Mouse (Mus musculus): ENCODE measurements around the gene Iffo1.

Iffo1 gene

DNA sequence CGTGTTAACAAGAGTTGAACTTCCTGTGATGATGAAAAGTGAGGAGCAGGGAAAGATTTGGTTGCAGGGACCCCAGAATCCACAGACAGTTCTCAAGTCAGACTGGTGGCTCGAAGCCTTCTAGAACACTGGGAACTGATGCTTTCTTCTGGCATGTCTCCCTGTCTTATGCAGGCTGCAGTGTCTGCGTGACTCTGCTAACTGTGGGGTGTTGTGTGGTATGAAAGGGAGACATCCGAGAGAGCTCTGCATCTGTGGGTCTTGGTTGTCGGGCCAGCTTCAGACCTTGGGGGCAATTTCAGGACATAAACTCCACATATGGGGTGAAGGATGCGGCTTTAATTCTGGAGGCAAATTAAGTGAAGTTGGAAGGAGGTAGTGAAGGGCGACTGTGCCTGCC is 1.1 kb downstream of the Iffo1 start:
- TF ChIP-seq NANOG (IDR thresholded peaks at IDR 0.05; ENCODE audit: borderline replicate concordance, low read length), result no peak
- peaks cover 87% of the 10 kb centered on the region for H3K4me1 ChIP-seq (replicated peaks; ENCODE audit: low read depth, low read length)
- peaks cover 75% of the 10 kb centered on the region for H3K36me3 ChIP-seq (ENCODE audit: insufficient read depth, low read length)

GRCm38 (mm10) chr6:125146797-125147196 is 1.8 kb downstream of the Iffo1 start:
- Histone ChIP-seq H3K27me3 (ENCODE audit: insufficient read depth, low read length) (no peaks in the 10 kb centered on the region), H3K4me3 (replicated peaks; ENCODE audit: low read length) (peak overlapping the region; percentile 92), H3K4me1 (replicated peaks; ENCODE audit: low read depth, low read length) (peaks cover 87% of the 10 kb centered on the region), H3K36me3 (ENCODE audit: insufficient read depth, low read length) (peaks cover 73% of the 10 kb centered on the region), H3K9me3 (ENCODE audit: low read length) (no peaks in the 10 kb centered on the region)
- TF ChIP-seq POU5F1 (IDR thresholded peaks at IDR 0.05; ENCODE audit: borderline replicate concordance, low read length) (no peak), CTCF (conservative IDR thresholded peaks at IDR 0.05; ENCODE audit: low read length) (no peak), NANOG (IDR thresholded peaks at IDR 0.05; ENCODE audit: borderline replicate concordance, low read length) (no peak)

More for the DNA sequence above, 1.1 kb downstream of the Iffo1 start:
- Histone ChIP-seq H3K9me3 (ENCODE audit: low read length) (no peaks in the 10 kb centered on the region), H3K4me3 (replicated peaks; ENCODE audit: low read length) (peak overlapping the region; percentile 92), H3K27me3 (ENCODE audit: insufficient read depth, low read length) (no peaks in the 10 kb centered on the region)

DNA sequence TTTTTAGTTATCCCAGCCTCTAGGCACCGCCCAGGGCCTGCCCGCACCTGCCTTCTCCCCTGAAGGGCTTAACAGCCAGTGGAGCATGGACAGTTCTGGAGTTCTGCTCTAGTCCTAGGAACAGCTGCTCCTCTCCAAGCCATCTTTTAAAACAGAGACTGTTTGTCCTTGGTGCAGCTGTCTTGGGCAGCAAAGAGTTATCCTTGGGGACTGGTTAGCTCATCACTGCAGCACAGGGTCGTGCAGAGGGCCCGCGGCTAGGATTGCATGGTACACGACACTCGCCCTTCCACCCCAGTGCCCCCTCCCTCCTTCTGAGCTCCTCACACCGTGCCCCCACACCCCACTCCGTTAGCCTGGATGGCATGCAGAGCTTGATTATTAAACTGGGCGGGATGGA is 2.3 kb downstream of the Iffo1 start:
- Histone ChIP-seq H3K9me3 (ENCODE audit: low read length) (no peaks in the 10 kb centered on the region), H3K4me3 (replicated peaks; ENCODE audit: low read length) (peak overlapping the region; percentile 92; the same call in 1 of the 2 replicates)
- TF ChIP-seq CTCF (conservative IDR thresholded peaks at IDR 0.05; ENCODE audit: low read length) (no peak), NANOG (IDR thresholded peaks at IDR 0.05; ENCODE audit: borderline replicate concordance, low read length) (no peak), POU5F1 (IDR thresholded peaks at IDR 0.05; ENCODE audit: borderline replicate concordance, low read length) (no peak)

GRCm38 (mm10) chr6:125148251-125148925 is 3.3 kb downstream of the Iffo1 start:
- H3K36me3 ChIP-seq (ENCODE audit: insufficient read depth, low read length), result peaks cover 72% of the 10 kb centered on the region
- no peaks in the 10 kb centered on the region for H3K9me3 ChIP-seq (ENCODE audit: low read length)
- no peak for TF ChIP-seq CTCF (conservative IDR thresholded peaks at IDR 0.05; ENCODE audit: low read length)
- TF ChIP-seq NANOG (IDR thresholded peaks at IDR 0.05; ENCODE audit: borderline replicate concordance, low read length), result no peak
- no peak for TF ChIP-seq POU5F1 (IDR thresholded peaks at IDR 0.05; ENCODE audit: borderline replicate concordance, low read length)
- peaks cover 89% of the 10 kb centered on the region for H3K4me1 ChIP-seq (replicated peaks; ENCODE audit: low read depth, low read length)
- H3K27me3 ChIP-seq (ENCODE audit: insufficient read depth, low read length), result no peaks in the 10 kb centered on the region
- peak overlapping the region; percentile 59 for H3K4me3 ChIP-seq (replicated peaks; ENCODE audit: low read length)

More for the DNA sequence above, 2.3 kb downstream of the Iffo1 start:
- H3K36me3 ChIP-seq (ENCODE audit: insufficient read depth, low read length), result peaks cover 72% of the 10 kb centered on the region
- H3K27me3 ChIP-seq (ENCODE audit: insufficient read depth, low read length), result no peaks in the 10 kb centered on the region
- peaks cover 87% of the 10 kb centered on the region for H3K4me1 ChIP-seq (replicated peaks; ENCODE audit: low read depth, low read length)

DNA sequence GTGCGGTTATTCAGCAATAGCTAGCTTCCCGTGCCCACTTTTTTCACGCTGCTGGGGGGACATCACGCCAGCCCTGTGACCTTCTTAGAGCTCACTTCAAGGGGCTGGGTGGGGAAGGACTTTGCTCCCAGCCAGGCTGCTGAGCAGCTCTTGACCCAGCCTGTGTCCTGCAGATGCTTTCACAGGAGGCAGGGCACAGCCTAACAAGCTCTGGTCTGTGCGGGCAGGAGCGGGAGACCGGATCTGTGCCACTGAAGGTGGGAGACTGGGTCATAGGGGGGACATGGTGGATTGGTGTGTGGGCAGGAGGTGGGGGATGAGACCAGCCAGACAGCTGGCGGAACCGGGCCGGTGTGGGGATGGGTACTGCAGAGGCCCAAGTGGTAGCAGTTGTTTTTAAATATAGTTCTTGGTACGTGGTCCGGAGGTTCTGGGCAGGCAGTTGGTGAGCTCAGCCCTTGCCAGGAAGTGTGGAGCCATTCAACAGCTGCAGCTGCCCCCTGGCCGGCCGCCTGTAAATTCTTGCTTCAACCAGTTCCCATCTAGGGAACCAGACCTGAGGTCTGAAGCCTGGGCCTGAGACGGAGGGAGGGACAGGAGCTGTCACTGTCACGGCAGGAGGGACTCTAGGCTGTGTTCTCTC is 4.0 kb downstream of the Iffo1 start:
- peaks cover 83% of the 10 kb centered on the region for H3K4me1 ChIP-seq (replicated peaks; ENCODE audit: low read depth, low read length)
- TF ChIP-seq POU5F1 (IDR thresholded peaks at IDR 0.05; ENCODE audit: borderline replicate concordance, low read length) (no peak), CTCF (conservative IDR thresholded peaks at IDR 0.05; ENCODE audit: low read length) (no peak), NANOG (IDR thresholded peaks at IDR 0.05; ENCODE audit: borderline replicate concordance, low read length) (no peak)
- H3K36me3 ChIP-seq (ENCODE audit: insufficient read depth, low read length), result peaks cover 72% of the 10 kb centered on the region
- H3K4me3 ChIP-seq (replicated peaks; ENCODE audit: low read length), result peak overlapping the region; percentile 59
- no peaks in the 10 kb centered on the region for H3K27me3 ChIP-seq (ENCODE audit: insufficient read depth, low read length)
- H3K9me3 ChIP-seq (ENCODE audit: low read length), result no peaks in the 10 kb centered on the region

DNA sequence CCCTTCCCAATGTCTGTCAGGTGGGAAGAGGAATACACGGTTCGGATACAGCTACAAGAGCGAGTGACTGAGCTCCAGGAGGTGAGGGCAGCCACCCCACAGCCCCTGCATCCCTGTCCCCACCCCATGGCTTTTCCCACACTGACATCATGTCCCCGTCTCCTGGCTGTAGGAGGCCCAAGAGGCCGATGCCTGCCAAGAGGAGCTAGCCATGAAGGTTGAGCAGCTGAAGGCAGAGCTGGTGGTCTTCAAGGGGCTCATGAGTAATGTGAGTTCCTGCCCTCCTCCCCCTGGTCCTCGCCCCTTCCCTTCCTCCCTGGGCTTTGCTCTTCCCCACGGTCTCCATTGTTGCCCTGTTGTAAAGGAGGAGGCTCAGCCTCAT is 4.5 kb downstream of the Iffo1 start:
- Histone ChIP-seq H3K9me3 (ENCODE audit: low read length) (no peaks in the 10 kb centered on the region), H3K4me3 (replicated peaks; ENCODE audit: low read length) (peak overlapping the region; percentile 59)
- no peak for TF ChIP-seq CTCF (conservative IDR thresholded peaks at IDR 0.05; ENCODE audit: low read length)
- no peak for TF ChIP-seq NANOG (IDR thresholded peaks at IDR 0.05; ENCODE audit: borderline replicate concordance, low read length)
- TF ChIP-seq POU5F1 (IDR thresholded peaks at IDR 0.05; ENCODE audit: borderline replicate concordance, low read length), result no peak

DNA sequence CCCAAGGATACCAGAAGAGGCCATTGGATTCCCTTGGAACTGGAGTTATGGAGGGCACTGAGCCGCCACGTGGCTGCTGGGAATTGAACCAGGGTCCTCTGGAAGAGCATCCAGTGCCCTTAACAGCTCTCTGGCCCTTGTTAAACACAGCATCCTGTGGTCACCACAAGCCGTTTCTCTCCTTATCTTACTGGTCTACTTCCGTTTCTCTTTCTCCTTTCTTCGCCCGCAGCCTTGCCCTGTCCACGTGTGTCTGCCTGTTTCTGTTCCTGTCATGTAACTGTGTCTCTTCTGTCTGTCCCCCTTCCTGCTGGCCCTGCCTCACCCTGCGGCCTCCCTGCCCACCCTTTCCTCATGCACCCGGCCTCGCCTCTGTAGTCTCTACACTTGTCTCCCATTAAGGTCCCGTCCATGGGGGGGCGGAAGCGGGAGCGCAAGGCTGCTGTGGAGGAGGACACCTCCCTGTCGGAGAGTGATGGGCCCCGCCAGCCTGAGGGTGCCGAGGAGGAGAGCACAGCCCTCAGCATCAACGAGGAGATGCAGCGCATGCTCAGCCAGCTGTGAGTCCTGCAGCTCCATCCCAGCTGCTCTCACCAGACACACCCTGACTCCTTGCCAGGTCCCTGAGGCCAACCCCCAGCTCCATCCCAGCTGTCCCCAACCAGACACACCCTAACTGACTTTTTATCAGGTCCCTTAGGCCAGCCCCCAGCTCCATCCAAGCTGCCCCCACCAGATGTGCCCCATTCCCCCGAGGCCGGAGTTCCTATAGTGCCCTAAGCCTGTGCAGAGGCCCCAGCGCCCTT is 7.4 kb downstream of the Iffo1 start:
- peak overlapping the region; percentile 45 for H3K4me3 ChIP-seq (replicated peaks; ENCODE audit: low read length)
- no peaks in the 10 kb centered on the region for H3K27me3 ChIP-seq (ENCODE audit: insufficient read depth, low read length)
- TF ChIP-seq NANOG (IDR thresholded peaks at IDR 0.05; ENCODE audit: borderline replicate concordance, low read length) (no peak), POU5F1 (IDR thresholded peaks at IDR 0.05; ENCODE audit: borderline replicate concordance, low read length) (no peak), CTCF (conservative IDR thresholded peaks at IDR 0.05; ENCODE audit: low read length) (no peak)
- peaks cover 83% of the 10 kb centered on the region for H3K4me1 ChIP-seq (replicated peaks; ENCODE audit: low read depth, low read length)
- H3K36me3 ChIP-seq (ENCODE audit: insufficient read depth, low read length), result peaks cover 76% of the 10 kb centered on the region
- no peaks in the 10 kb centered on the region for H3K9me3 ChIP-seq (ENCODE audit: low read length)

More for the DNA sequence above, 4.5 kb downstream of the Iffo1 start:
- peaks cover 78% of the 10 kb centered on the region for H3K4me1 ChIP-seq (replicated peaks; ENCODE audit: low read depth, low read length)
- peaks cover 70% of the 10 kb centered on the region for H3K36me3 ChIP-seq (ENCODE audit: insufficient read depth, low read length)
- no peaks in the 10 kb centered on the region for H3K27me3 ChIP-seq (ENCODE audit: insufficient read depth, low read length)

DNA sequence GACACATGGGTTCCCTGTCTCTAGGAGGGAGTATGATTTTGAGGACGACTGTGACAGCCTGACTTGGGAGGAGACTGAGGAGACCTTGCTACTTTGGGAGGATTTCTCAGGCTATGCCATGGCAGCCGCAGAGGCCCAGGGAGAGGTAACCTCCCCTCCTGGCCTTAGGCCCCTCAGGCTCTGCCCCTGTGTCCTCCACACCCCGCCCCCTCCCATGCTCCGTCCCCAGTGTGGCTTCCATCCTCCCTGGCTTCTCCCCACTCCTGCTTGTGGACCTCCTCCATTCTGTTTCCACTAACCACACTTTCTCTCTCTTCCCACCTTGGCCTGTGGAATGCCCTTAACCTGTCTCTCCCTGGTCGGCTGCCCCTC is 8.0 kb downstream of the Iffo1 start:
- Histone ChIP-seq H3K36me3 (ENCODE audit: insufficient read depth, low read length) (peaks cover 76% of the 10 kb centered on the region), H3K27me3 (ENCODE audit: insufficient read depth, low read length) (no peaks in the 10 kb centered on the region)

More for the DNA sequence above, 8.0 kb downstream of the Iffo1 start:
- Histone ChIP-seq H3K4me3 (replicated peaks; ENCODE audit: low read length) (peak overlapping the region; percentile 45; the same call in 1 of the 2 replicates), H3K9me3 (ENCODE audit: low read length) (no peaks in the 10 kb centered on the region), H3K4me1 (replicated peaks; ENCODE audit: low read depth, low read length) (peaks cover 83% of the 10 kb centered on the region)
- no peak for TF ChIP-seq CTCF (conservative IDR thresholded peaks at IDR 0.05; ENCODE audit: low read length)
- TF ChIP-seq POU5F1 (IDR thresholded peaks at IDR 0.05; ENCODE audit: borderline replicate concordance, low read length), result no peak

Measured in E14TG2a.4 (cell line).